Mouse (Mus musculus): ENCODE measurements around the gene Ssr4. TPM values are rescaled to one million over a fixed set of nuclear protein-coding genes. Genes with fewer than 3 reads are reported as not detected.

Gene Ssr4
- total and polyA plus RNA-seq, 2 experiments, result 179 to 426 TPM

DNA sequence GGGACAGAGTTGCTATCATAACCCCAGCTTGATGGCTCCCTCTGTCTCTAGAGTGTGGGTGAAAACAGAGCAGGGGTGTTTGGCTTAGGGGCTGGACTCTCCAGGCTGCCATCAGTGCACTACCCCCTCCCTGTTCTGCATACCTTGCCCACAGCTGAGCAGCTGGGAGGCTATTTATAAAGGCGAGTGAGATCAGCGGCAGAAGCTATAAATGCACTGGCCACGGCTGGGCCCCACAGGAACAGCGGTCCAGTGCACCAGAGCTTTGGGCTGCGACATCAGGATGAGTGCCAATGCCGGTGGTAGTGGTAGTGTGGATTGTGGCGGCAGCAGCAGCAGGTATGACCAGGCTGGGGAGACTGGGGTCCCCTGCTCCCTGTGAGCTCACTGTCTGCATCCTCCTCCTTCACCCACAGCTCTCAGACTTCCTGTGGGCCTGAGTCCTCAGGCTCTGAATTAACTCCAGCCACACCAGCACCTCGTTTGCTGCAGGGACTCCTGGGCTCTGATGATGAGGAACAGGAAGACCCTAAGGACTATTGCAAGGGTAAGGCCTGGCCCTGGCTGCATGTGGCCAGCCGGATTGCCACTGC is 12.6 kb upstream of the Ssr4 start, which contains the start of gene Srpk3:
Srpk3 (plus strand) TSS at position 238 of the 593 bp plus-strand sequence.
- WGBS, result 52% methylated on average over 9 of the region's 9 CpGs
- Histone ChIP-seq H3K27me3 (ENCODE audit: control insufficient read depth, insufficient read depth, low read length) (no peaks in the 10 kb centered on the region), H3K27ac (replicated peaks; ENCODE audit: insufficient read depth, low read depth, low read length) (no peak within 1 kb of the TSS), H3K9ac (ENCODE audit: low read depth, low read length) (no peak within 1 kb of the TSS), H3K36me3 (ENCODE audit: control insufficient read depth, insufficient read depth, low read length) (peaks cover 3% of the 10 kb centered on the region), H3K4me3 (ENCODE audit: insufficient read depth, low read depth, low read length) (no peak within 1 kb of the TSS), H3K79me2 (ENCODE audit: control insufficient read depth, insufficient read depth, low read length) (no peaks in the 10 kb centered on the region), H3K4me1 (ENCODE audit: control insufficient read depth, insufficient read depth, low read length) (no peaks in the 10 kb centered on the region)
- no peak for DNase-seq (ENCODE audit: extremely low read depth, low read depth, low spot score)
- TF ChIP-seq POLR2A (IDR thresholded peaks at IDR 0.05; ENCODE audit: extremely low read depth, insufficient read depth, low read length) (no peak), CTCF (IDR thresholded peaks at IDR 0.05; ENCODE audit: low read depth, low read length) (no peak)

DNA sequence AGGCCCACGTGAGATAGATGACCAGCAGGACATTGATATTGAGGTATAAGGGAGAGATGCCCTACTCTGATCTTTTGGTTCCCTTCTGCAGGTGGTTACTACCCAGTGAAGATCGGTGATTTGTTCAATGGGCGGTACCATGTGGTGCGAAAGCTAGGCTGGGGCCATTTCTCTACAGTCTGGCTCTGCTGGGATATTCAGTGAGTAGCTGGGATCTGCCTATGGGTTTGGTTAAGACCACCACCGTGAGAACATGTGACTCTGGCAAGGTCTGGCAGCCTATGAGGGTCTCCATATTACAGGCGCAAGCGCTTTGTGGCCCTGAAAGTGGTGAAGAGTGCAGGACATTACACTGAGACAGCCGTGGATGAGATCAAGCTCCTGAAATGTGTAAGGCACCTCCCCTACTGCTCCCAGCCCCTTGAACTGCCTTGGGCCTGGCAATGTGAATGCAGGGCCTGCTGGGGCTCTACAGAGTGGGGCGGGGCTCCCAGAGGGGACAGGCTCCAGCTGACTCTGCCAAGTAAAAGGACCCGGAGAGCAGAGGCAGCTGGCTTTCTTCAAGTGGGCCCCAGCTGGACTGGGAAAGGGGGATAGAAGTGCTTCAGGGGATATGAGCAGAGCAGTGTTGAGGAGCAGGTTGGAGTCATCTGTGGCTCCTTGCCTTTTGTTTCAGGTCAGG is 11.9 kb upstream of the Ssr4 start:
- no peak for TF ChIP-seq CTCF (IDR thresholded peaks at IDR 0.05; ENCODE audit: low read depth, low read length)
- TF ChIP-seq POLR2A (IDR thresholded peaks at IDR 0.05; ENCODE audit: extremely low read depth, insufficient read depth, low read length), result no peak
- peaks cover 10% of the 10 kb centered on the region for H3K36me3 ChIP-seq (ENCODE audit: control insufficient read depth, insufficient read depth, low read length)
- DNase-seq (ENCODE audit: extremely low read depth, low read depth, low spot score), result no peak
- no peaks in the 10 kb centered on the region for H3K27me3 ChIP-seq (ENCODE audit: control insufficient read depth, insufficient read depth, low read length)
- 80% methylated on average over 10 of the region's 10 CpGs for WGBS
- no peak overlapping the region for H3K4me3 ChIP-seq (ENCODE audit: insufficient read depth, low read depth, low read length)
- no peak overlapping the region for H3K27ac ChIP-seq (replicated peaks; ENCODE audit: insufficient read depth, low read depth, low read length)
- no peaks in the 10 kb centered on the region for H3K4me1 ChIP-seq (ENCODE audit: control insufficient read depth, insufficient read depth, low read length)
- no peaks in the 10 kb centered on the region for H3K79me2 ChIP-seq (ENCODE audit: control insufficient read depth, insufficient read depth, low read length)
- H3K9ac ChIP-seq (ENCODE audit: low read depth, low read length), result no peak overlapping the region

DNA sequence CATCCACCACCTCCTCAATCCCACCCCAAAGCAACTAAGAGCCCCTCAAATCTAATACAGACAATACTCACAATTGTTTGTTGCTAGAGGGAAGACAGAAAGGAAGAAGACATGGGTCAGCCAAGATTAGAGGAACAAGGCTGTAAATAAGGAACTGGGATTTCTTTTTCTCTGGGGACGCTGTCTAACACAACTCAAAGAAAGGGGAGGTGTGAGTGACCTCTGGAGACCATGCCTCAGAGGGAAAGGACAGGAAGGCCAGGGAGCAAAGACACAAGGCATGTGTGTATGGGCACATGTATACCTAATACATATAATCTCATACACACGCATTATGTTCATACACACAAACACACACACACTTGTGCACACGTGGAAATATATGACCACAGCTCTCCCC is 4.6 kb upstream of the Ssr4 start:
- no peak for TF ChIP-seq POLR2A (IDR thresholded peaks at IDR 0.05; ENCODE audit: extremely low read depth, insufficient read depth, low read length)
- TF ChIP-seq CTCF (IDR thresholded peaks at IDR 0.05; ENCODE audit: low read depth, low read length), result no peak
- peaks cover 24% of the 10 kb centered on the region for H3K36me3 ChIP-seq (ENCODE audit: control insufficient read depth, insufficient read depth, low read length)
- H3K4me1 ChIP-seq (ENCODE audit: control insufficient read depth, insufficient read depth, low read length), result peaks cover 7% of the 10 kb centered on the region
- H3K27me3 ChIP-seq (ENCODE audit: control insufficient read depth, insufficient read depth, low read length), result no peaks in the 10 kb centered on the region
- 86% methylated on average over 3 of the region's 3 CpGs for WGBS
- H3K79me2 ChIP-seq (ENCODE audit: control insufficient read depth, insufficient read depth, low read length), result peaks cover 5% of the 10 kb centered on the region; the same call in 1 of the 2 replicates
- no peak overlapping the region for H3K27ac ChIP-seq (replicated peaks; ENCODE audit: insufficient read depth, low read depth, low read length)
- H3K9ac ChIP-seq (ENCODE audit: low read depth, low read length), result no peak overlapping the region
- H3K4me3 ChIP-seq (ENCODE audit: insufficient read depth, low read depth, low read length), result no peak overlapping the region
- DNase-seq (ENCODE audit: extremely low read depth, low read depth, low spot score), result peak; percentile 7

DNA sequence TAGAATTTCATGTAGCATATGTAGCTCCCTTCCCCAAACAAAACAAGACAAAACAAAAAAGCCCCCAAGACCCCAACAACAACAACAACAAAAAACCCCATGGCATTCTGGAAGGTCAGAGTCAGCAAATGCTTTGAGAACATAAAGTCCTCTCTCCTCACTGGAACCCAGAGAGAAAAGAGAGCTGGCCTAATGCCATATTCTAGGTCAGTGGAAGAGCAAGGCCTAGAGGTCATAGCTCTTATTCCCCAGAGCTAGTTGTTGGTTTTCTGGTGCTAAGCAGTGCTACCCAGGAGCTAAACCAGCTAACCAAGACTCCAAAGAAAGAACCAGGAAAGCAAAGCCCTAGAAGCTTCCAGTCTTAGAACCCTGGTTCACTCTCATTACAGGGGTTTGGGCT is 1.2 kb upstream of the Ssr4 start:
- Histone ChIP-seq H3K79me2 (ENCODE audit: control insufficient read depth, insufficient read depth, low read length) (peaks cover 9% of the 10 kb centered on the region; the same call in 1 of the 2 replicates), H3K4me3 (ENCODE audit: insufficient read depth, low read depth, low read length) (peak overlapping the region; percentile 79)
- peak; percentile 62 for DNase-seq (ENCODE audit: extremely low read depth, low read depth, low spot score)

DNA sequence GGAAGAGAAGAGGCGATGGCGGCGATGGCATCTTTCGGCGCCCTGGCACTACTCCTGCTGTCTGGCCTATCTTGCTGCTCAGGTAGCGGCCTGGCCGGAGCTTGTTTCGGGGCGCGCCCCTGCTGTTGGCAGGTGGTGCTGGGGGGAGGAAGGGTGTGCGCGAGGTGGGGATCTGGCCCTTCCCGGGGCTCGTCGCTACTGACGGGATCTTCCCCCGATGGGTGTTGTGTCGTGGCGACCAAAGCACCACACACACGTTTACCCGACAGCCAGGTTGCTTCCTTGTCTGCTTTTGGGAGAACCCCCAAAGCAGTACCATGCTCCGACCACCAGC is 364 bp downstream of the Ssr4 start:
- 0% methylated on average over 15 of the region's 22 CpGs for whole genome bisulfite sequencing
- TF ChIP-seq POLR2A (IDR thresholded peaks at IDR 0.05; ENCODE audit: extremely low read depth, insufficient read depth, low read length) (no peak), CTCF (IDR thresholded peaks at IDR 0.05; ENCODE audit: low read depth, low read length) (no peak)

More for the DNA sequence above, 1.2 kb upstream of the Ssr4 start:
- H3K27me3 ChIP-seq (ENCODE audit: control insufficient read depth, insufficient read depth, low read length), result no peaks in the 10 kb centered on the region
- H3K36me3 ChIP-seq (ENCODE audit: control insufficient read depth, insufficient read depth, low read length), result peaks cover 17% of the 10 kb centered on the region; the same call in 1 of the 2 replicates
- no peak for TF ChIP-seq POLR2A (IDR thresholded peaks at IDR 0.05; ENCODE audit: extremely low read depth, insufficient read depth, low read length)
- TF ChIP-seq CTCF (IDR thresholded peaks at IDR 0.05; ENCODE audit: low read depth, low read length), result no peak
- peaks cover 17% of the 10 kb centered on the region for H3K4me1 ChIP-seq (ENCODE audit: control insufficient read depth, insufficient read depth, low read length)
- peak overlapping the region; percentile 96 for H3K27ac ChIP-seq (replicated peaks; ENCODE audit: insufficient read depth, low read depth, low read length)
- peak overlapping the region; percentile 70 for H3K9ac ChIP-seq (ENCODE audit: low read depth, low read length)

DNA sequence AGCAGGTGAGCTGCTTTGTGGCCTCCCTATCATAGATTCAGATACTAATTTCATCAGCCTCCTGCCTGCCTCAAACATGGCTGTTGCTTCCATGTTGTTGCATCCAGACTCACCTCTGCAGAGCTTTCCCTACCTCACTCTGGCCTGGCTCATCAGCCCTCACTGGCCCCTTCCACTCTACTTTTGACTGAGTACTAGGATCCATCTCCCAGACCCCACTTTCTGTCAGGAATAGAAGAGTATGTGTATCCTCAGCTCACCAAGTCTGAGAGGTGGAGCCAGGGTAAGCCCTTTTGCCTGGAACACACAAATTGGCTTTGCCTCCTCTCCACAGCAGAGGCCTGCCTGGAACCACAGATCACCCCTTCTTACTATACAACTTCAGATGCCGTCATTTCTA is 1.7 kb downstream of the Ssr4 start:
- TF ChIP-seq POLR2A (IDR thresholded peaks at IDR 0.05; ENCODE audit: extremely low read depth, insufficient read depth, low read length) (no peak), CTCF (IDR thresholded peaks at IDR 0.05; ENCODE audit: low read depth, low read length) (no peak)
- Histone ChIP-seq H3K36me3 (ENCODE audit: control insufficient read depth, insufficient read depth, low read length) (peaks cover 13% of the 10 kb centered on the region; the same call in 1 of the 2 replicates), H3K4me3 (ENCODE audit: insufficient read depth, low read depth, low read length) (no peak overlapping the region), H3K79me2 (ENCODE audit: control insufficient read depth, insufficient read depth, low read length) (peaks cover 9% of the 10 kb centered on the region; the same call in 1 of the 2 replicates), H3K27ac (replicated peaks; ENCODE audit: insufficient read depth, low read depth, low read length) (no peak overlapping the region), H3K27me3 (ENCODE audit: control insufficient read depth, insufficient read depth, low read length) (no peaks in the 10 kb centered on the region), H3K9ac (ENCODE audit: low read depth, low read length) (no peak overlapping the region), H3K4me1 (ENCODE audit: control insufficient read depth, insufficient read depth, low read length) (peaks cover 17% of the 10 kb centered on the region)
- 89% methylated on average over 1 of the region's 1 CpGs for WGBS
- no peak for DNase-seq (ENCODE audit: extremely low read depth, low read depth, low spot score)

More for the DNA sequence above, 364 bp downstream of the Ssr4 start:
- H3K27me3 ChIP-seq (ENCODE audit: control insufficient read depth, insufficient read depth, low read length), result no peaks in the 10 kb centered on the region
- peaks cover 17% of the 10 kb centered on the region for H3K4me1 ChIP-seq (ENCODE audit: control insufficient read depth, insufficient read depth, low read length)
- peaks cover 14% of the 10 kb centered on the region; the same call in 1 of the 2 replicates for H3K36me3 ChIP-seq (ENCODE audit: control insufficient read depth, insufficient read depth, low read length)
- no peak for DNase-seq (ENCODE audit: extremely low read depth, low read depth, low spot score)
- peak overlapping the region; percentile 90 for H3K9ac ChIP-seq (ENCODE audit: low read depth, low read length)
- H3K27ac ChIP-seq (replicated peaks; ENCODE audit: insufficient read depth, low read depth, low read length), result peak overlapping the region; percentile 66
- H3K4me3 ChIP-seq (ENCODE audit: insufficient read depth, low read depth, low read length), result peak overlapping the region; percentile 86
- peaks cover 9% of the 10 kb centered on the region; the same call in 1 of the 2 replicates for H3K79me2 ChIP-seq (ENCODE audit: control insufficient read depth, insufficient read depth, low read length)
